Mouse (Mus musculus): Measurements from ENCODE around the gene Ace.

The Ace gene

DNA sequence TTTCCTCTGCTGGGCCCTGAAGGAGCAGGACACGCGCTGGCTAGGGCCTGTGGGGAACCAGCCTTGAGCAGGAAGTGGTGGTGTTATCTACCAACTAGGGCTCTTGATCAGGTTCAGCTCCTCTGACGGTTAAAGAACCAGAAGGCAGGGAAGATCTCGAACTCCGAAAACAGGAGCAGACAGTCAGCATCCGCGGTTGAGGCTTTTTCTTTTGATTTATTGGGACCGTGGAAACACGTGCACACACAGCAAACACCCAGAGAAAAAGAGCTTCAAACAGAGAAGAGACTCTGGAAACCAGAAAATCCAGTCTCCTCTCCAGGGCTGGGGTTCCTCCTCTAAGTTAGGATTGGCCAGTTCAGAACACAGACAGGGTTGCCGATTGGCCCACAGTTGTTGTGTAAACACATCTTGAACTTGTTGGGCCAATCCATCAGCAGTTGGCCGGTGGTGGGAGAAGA is 21.0 kb upstream of the Ace start:
- no peak for DNase-seq (ENCODE audit: low spot score in 2 of 2)

DNA sequence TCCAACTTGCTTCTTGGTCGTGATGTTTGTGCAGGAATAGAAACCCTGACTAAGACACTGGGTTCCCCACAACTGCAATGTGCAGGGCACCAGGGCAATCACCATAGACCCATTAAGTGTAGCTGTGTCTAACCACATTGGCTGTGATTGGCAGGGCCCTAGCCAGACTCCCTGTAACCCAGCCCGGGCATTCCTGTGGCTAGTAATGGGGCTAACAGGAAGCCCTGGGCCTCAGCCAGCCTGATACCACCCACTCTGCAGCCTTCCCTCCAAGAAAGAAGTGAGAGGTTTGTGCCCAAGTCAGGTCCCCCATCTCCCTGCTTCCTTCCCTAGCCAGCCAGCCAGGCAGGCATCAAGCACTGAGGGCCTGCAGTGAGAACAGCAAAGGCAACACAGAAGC is 19.5 kb upstream of the Ace start:
- no peak for DNase-seq (ENCODE audit: low spot score in 2 of 2)

DNA sequence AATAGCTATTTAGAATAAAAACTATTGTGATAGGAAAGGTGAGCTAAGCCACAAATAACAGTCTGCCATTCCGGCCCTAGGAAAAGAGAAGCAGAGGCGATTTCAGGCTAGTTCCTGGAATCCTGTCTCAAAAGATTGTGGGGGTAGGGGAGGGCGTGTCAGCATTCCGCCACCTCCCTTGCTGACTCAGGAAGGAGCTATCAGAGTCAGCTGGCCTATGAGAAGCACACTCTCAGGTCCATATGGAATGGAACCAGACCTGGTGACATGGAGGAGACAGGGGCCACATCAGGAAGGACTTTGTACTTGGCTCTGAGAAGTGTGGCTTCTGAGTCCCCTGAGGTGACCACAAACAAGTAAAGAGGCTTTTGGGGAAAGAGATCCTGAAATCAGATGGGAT is 17.2 kb upstream of the Ace start:
- no peak for DNase-seq (ENCODE audit: low spot score in 2 of 2)

DNA sequence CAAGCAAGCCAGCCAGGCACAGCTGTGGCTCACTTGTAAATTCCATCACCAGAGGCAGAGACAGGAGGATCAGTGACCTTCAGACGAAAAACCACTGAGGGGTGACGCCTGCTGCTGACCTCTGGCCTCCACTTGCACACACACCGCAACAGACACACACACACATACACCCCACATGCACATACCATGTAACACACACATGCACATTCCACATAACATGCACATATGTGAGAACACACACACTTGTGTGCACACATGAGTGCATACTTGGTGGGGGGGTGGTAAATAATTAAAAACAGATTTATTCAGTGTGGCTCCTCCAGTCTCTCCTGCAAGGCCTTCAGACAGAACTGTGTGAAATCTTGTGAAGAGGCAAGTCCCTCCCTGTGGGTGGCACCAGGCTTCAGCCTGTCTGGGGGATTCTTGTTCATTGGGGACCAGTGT is 16.1 kb upstream of the Ace start:
- DNase-seq (ENCODE audit: low spot score in 2 of 2) = no peak

DNA sequence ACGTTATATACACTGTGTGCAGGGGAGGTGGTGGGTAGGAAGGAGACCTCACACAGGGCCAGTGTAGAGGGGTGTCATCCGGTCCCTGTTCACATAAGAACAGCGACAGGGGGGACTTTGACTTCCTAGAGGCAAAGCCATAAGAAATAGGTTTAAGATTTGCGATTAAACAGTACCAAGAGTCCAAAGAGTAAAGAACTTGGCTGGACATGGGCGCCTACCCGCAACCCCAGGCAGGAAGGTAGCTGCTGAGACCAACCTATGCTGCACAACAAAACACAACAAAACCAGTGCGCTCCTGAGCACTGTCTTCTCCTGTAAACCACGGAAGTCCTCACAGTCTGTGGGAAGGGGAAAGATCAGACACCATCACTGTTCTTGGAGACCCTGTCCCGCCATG is 15.6 kb upstream of the Ace start:
- no peak for DNase-seq (ENCODE audit: low spot score in 2 of 2)

DNA sequence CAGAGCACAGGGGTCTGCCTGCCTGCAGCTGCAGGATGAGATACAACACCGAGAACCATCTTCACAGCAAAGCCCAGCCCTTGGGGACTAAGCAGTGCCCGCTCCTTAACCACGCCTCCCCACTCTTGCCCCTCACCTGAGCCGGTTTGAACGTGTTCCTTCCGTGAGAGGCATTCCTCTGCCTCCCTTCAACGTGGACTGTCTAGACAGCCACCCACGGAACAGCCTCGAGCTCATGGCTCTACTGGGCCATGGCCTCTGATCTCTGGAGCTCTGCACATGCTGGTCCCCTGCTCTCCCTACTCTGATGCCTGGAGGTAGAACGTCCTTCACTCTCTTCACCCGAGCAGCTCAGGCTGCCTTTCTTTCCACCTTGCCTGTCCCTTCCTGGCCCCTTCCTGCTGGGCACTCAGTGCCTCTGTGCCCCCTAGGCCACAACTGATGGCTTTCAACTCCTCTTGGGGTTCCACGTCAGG is 14.8 kb upstream of the Ace start, which contains the start of gene Cyb561:
Cyb561 (minus strand) TSS at position 426 of the 476 bp plus-strand sequence.
- DNase-seq (ENCODE audit: low spot score in 2 of 2) = no peak

DNA sequence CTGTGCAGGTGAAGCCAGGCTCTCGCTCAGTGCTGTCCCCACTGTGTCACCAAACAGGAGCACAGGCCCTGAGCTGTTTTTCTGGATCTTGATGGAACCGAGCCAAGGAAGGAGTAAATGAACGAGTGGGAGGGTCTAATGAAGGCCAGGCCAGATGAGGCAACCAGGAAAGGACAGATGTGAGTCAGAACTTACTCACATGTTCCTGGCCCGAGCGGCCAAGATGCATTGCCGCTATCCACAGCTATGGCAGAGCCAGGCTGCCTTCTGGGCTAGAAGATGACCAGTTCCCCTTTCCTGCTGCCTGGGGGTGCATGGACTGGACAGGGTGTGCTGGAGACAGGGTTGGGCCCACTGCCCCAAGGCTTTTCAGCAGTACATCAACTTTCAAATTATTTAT is 14.3 kb upstream of the Ace start:
- DNase-seq (ENCODE audit: low spot score in 2 of 2) = no peak

- DNase-seq (ENCODE audit: low spot score in 2 of 2) = no peak
Observed at GRCm38 (mm10) chr11:105955815-105956430, 11.8 kb upstream of the Ace start.

- DNase-seq (ENCODE audit: low spot score in 2 of 2) = no peak
Observed at GRCm38 (mm10) chr11:105957501-105957900, 10.2 kb upstream of the Ace start.

GRCm38 (mm10) chr11:105958566-105958965 is 9.2 kb upstream of the Ace start:
- no peak for DNase-seq (ENCODE audit: low spot score in 2 of 2)

GRCm38 (mm10) chr11:105959355-105959754 is 8.4 kb upstream of the Ace start:
- DNase-seq (ENCODE audit: low spot score in 2 of 2) = peak; percentile 62 to 69

- DNase-seq (ENCODE audit: low spot score in 2 of 2) = no peak
Observed at GRCm38 (mm10) chr11:105964691-105965090, 3.1 kb upstream of the Ace start.

GRCm38 (mm10) chr11:105966288-105966687 is 1.5 kb upstream of the Ace start:
- no peak for DNase-seq (ENCODE audit: low spot score in 2 of 2)

DNA sequence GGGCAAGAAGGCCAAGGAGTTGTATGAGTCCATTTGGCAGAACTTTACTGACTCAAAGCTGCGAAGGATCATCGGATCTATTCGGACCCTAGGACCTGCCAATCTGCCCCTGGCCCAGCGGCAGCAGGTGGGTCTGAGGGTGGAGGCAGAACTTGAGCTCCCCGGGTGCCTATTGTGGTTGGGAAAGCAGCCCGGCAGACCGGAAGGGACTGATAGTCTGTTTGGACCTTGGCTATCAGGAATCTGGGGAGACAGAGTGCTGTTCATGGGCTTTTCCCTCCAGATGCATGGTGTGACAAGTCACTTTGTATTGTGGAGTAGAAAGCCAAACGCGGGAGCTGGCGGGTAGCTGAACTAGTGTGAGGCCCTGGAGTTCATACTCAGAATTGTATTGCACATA is 1.2 kb downstream of the Ace start:
- DNase-seq (ENCODE audit: low spot score in 2 of 2) = no peak

DNA sequence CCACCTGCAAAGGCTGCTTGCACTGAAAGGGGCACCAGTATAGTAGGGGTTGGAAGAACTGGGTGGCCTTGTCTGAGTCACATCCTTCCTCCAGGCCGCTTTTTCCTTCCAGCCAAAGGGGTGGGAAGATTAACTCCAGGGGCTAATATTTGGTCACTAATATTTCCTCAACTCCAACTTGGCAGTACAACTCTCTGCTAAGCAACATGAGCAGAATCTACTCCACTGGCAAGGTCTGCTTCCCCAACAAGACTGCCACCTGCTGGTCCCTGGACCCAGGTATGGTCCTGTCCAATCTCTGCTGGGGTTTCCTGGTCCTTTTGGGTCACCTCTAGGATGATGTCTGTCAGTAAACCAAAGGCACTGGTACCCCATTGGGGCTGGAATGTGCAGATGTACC is 1.8 kb downstream of the Ace start:
- peak in 1 of 2 experiments; percentile 50 for DNase-seq (ENCODE audit: low spot score in 2 of 2)

DNA sequence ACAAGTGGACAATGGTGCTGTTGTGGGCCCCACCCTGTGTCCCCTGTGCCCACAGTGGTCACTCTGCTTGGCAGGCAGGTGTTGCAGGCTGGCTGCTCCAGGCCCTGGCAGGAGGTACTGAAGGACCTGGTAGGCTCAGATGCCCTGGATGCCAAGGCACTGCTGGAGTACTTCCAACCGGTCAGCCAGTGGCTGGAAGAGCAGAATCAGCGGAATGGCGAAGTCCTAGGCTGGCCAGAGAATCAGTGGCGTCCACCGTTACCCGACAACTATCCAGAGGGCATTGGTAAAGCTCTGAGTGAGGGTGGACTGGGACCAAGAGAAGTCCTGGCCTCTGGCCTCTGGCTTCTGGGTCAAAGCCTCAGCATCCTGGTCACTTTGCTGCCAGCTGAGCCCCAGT is 6.8 kb downstream of the Ace start:
- no peak for DNase-seq (ENCODE audit: low spot score in 2 of 2)

GRCm38 (mm10) chr11:105975050-105975449 is 7.3 kb downstream of the Ace start:
- no peak for DNase-seq (ENCODE audit: low spot score in 2 of 2)

- no peak for DNase-seq (ENCODE audit: low spot score in 2 of 2)
Observed at GRCm38 (mm10) chr11:105975636-105976035, 7.9 kb downstream of the Ace start.

DNA sequence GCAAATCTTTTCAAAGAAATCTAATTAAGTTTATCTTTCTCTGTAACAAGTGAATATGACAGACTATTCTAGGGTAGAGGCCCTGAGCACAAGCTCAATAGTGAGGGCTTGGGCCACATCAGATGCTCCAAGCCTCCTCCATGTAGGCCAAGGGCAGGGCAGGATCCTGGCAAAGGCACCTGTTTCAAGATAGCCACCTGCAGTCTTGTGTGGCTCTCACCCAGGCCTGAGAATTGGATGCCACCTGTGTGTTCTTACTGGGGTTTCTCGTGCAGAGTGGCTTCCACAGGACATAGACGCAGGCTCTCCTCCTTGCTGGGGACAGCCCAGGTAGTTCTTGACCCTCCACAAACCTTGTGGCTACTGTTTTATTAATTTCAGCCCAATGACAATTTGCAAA is 10.5 kb downstream of the Ace start:
- DNase-seq (ENCODE audit: low spot score in 2 of 2) = no peak

DNA sequence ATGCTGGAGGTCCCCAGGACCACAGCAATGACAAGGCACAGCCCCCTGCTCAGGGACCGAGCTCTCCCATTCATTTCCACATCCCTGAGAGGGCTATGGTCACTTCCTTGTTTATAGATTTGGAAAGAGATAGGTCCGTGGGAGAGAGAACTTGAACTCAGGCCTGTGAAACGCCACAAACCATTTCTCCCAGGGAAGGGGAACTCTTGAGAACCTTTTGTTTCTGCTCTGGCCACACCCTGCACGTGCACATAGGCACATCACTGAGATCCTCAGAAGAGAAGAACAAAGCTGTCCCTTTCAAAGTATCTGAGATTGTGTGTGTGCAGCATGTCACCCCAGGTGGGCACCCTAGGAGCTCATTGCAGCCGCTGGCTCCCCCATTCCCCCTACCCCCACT is 10.9 kb downstream of the Ace start:
- DNase-seq (ENCODE audit: low spot score in 2 of 2) = no peak

DNA sequence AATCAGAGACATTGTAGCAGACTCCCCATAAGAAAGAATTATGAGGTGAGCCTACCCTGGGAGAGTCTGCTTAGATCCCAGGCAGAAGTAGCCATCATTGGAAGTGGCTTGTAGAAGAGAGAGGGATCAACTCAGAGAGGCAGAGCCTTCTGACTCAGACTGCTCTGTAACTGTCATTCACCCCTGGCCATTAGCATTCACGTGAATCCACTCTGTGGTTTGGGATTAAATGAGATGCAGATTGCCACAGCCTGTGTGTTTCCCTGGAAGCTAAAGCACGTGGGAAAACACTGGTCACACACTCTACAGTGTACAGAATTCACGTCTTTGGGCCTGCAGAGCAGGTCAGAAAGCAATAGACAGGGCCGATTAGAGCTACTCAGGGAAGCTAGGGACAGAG is 16.7 kb downstream of the Ace start:
- no peak for DNase-seq (ENCODE audit: low spot score in 2 of 2)

DNA sequence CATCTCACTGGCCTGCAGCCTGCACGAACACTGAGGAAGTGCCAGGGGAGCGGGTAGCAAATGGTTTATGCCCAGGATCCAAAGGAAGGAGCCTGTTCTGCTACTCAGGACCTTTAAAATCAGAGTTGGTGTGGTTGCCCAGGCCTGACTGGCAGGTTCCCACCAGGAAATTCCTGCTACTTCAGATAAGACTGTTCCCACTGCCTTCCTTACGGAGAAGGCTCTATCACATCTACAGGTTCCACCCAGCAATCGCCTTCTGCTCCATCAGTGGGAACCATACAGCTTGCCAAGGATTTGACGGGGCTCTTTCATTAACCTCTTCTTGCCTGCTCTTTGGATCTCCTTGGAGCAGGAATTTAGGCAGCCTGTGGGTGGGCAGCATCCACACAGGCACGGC is 19.7 kb downstream of the Ace start:
- DNase-seq (ENCODE audit: low spot score in 2 of 2) = no peak

DNA sequence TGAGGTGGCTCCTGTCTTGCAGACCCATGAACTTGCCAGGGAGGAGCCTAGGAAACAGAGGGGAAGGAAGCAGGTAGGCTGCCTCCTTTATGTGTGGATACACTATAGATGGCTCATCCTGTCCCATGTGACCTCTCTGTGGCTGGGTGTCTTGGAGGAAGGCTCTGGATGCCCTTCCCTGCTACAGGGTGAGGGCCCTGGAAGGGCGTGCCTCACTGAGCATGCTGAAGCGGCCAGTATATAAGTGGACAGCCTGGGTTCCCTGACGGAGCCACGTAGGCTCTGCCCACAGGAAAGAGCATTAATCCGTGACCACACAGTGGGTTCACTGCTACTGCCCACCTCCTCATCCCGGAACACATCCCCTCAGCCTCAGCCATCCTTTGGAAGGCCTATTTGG is 21.7 kb downstream of the Ace start:
- no peak for DNase-seq (ENCODE audit: low spot score in 2 of 2)

GRCm38 (mm10) chr11:105990231-105990630 is 22.5 kb downstream of the Ace start:
- no peak for DNase-seq (ENCODE audit: low spot score in 2 of 2)
